Mouse (Mus musculus): ENCODE measurements around the gene Krt28.
A peak's percentile ranks its signal among the peaks of the same experiment; 100 is the strongest.

Gene Krt28

DNA sequence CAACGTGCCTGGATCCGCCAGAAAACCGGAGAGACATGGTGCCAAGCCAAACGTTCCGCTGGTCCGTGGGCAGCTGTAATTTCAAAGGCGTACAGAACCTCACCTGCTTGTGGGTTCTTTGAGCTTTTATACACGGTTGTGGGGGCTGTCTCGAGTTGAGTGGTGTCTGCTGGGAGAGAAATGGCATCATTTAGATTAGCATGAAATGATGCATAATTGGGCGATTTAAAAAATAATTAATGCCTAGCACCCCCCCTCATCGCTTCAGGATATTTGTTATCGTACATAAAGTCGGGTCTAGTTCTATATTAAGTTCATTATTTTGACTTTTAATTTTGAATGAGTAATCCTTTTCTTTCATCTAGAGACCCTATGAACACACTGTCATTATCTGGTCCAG, at the start of gene Krt28:
TSS of gene Krt28 (minus strand) at position 101 of the 400 bp plus-strand sequence.
- DNase-seq (ENCODE audit: low spot score): no peak

DNA sequence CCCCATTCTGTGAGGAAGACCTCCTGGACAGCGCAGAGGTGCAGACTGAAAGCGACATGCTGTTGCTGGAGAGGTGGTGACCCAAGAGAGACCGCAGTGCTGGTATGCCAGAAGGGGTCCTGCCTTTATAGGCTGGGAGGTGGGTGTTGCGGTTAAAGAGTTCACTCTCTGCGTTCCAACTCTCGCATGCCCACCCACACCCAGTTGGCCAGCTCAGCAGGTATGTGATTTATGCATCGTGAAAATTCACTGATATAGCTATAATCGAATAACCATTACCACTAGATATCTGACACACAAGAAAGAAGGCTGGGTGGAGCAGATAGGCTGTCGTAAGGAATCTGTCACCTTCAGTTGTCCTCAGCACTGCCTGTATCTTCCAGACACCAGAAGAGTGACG, 47.5 kb upstream of the Krt28 start, which contains the start of gene Krt12:
TSS of gene Krt12 (minus strand) at position 101 of the 400 bp plus-strand sequence.
- DNase-seq (ENCODE audit: low spot score): no peak

DNA sequence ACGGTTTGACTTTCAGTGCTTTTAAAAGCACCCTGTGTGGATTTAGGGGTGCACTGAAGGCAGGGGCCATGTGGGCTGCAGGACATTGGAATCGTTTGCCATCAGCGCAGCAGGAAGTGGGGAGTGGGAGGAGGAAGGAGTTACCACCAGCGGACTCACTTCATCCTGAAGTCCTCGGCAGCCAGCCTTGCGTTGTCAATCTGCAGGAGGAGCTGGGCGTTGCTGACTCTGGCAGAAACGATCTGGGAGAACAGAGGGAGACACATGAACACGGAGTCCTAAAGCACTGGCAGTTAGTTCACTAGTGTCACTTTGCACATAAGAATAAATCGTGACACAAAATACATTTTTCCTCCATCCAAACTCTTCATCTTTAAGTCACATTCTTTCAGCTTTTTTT, 45.9 kb upstream of the Krt28 start:
- DNase-seq (ENCODE audit: low spot score): no peak

DNA sequence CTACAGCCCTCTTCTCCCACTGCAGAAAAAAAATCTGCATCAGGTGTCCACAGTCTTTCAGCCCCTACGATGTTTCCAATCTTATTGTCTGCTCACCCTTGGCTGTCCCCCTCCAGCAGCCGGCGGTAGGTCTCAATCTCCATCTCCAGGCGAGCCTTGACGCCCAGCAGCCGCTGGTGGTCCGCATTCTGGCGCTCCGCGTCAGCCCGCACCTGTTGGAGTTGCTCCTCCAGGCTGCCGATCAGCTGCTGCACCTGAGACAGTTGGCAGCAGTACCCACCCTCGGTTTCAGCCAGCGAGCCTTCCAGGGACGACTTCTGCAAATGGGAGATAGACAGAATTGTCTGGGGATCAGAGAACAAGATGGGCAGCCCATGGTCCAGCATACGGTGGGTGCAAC, 43.1 kb upstream of the Krt28 start:
- DNase-seq (ENCODE audit: low spot score): no peak

DNA sequence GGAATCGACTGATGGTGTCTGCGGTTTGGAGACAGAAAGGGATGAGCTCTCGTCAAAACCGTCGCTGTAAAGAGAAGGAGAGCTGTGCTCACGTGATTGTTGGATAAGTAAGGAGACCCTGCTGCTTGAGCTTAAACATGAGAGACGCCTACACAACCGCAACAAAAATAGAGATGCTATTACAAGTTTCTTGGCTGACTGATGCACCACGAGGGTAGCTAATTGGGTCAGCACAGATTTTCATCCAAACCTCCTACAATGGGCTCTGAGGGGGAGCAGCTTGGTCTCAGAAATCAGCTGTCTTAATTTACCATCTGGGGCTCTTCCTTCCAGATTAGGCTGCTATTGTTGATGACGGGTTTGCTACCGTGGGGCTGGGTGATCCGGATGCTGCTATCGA, 42.2 kb upstream of the Krt28 start:
- DNase-seq (ENCODE audit: low spot score): no peak

DNA sequence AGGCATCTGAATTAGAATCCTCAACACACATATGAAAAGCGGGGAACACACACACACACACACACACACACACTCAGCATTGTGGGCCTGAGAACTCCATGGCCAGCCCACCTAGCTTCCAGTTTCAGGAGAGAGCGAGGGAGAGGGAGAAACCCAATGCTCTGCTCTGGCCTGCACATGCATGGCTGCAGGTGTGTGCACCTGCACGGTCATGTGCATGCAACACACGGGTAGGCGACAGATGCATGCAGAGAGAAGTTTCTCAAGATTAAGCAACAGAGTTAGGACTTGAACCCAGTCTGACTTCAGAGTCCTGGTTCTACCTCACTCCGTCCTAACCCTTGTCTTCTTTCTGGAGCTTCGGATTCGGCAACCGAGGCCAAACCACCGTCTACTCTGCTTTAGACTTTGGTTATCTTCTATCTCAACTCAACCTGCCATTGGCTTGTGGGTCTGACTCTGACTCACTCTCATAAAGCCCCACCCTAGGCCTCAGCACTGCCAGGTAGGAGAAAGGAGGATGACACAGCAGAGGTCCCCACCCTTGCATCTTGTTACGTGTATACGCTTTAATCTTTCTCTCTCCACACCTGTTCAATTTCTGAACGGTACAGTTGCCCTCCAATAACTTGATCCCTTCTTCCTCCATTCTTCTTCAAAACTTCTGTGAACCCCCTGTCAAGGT, 39.9 kb upstream of the Krt28 start:
- DNase-seq (ENCODE audit: low spot score): no peak

DNA sequence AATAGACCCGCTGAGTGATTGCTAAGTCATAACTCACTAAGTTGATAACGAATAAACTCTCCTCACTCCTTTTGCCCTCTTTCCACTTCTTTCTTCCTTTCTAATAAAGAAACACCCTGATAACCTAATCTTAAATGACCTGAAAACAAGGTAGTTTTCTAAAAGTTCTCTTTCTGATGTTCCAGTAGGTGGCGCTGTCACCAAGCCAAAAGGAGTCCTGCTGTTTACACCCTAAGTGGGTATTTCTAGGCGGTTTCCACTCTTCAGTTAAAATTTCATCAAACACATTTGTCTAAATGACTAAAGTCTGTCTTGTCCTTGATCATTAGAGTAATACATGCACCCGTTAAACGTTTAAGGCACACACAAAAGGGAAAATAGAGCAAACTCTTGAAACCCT, 38.5 kb upstream of the Krt28 start:
- no peak for DNase-seq (ENCODE audit: low spot score)

DNA sequence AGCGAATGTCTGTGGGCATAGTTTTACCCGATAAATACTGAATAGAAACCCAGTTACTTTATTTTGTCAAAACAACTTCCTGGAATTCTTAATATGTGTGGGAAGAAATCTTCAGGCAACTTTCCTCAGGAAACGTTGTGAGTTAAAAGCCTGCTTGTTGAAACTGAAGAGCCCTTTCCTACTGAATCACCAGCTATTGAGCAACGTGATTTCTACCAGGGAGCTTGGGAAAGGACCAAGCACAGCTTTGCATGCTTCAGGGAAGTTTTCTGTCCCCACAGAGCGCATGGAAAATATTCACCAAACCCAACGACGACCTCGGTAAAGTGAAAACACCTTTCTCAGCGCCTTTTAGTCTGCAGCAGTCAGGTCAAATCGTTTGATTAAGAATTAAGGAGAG, 31.5 kb upstream of the Krt28 start:
- DNase-seq (ENCODE audit: low spot score): no peak

DNA sequence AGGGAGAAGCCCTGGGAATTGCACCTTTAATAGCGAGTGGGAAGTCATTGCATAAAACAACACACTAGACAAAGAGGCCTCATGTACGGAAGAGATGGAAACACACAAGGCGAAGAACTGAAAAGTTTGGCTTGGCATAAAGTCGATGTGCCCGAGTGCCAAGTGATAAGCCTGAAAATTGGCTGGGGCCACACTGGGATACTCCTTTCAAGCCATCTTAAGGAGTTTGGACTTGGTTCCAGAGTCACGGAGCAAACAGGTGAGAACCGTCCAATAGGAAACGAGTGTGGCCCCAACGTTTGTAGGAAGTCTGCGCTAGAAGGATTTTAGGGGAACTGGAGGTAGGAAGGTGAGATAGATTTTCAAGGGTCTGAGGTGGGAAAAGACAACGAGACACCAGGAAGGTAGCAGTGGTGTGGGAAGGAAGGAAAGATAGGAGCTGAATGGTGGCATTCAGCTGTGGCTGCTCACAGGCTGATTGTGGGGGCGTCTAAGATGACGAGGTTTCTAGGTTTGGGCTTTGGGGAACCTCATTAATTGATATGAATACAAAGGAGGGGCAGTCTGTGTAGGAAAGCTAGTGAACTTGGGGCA, 25.4 kb upstream of the Krt28 start:
- no peak for DNase-seq (ENCODE audit: low spot score)

DNA sequence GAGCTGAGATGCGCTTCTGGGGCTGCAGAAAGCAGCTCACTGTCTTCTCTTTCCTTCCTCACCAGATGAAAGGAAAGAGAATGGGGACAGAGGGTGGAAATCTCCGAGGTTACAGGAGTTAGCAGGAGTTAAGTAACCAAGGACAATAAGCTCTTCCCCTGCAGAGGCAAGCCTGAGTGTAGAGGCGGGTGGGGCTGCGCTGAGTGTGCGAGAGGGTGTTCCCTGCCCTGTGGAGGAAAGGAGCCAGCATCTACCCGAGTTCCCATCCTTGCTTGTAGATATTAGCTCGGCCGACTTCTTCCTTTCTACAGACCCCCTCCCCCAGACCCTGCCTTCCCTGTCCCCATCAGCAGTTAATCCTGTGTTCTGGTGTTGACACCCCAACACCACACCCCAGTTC, 24.1 kb upstream of the Krt28 start:
- no peak for DNase-seq (ENCODE audit: low spot score)

DNA sequence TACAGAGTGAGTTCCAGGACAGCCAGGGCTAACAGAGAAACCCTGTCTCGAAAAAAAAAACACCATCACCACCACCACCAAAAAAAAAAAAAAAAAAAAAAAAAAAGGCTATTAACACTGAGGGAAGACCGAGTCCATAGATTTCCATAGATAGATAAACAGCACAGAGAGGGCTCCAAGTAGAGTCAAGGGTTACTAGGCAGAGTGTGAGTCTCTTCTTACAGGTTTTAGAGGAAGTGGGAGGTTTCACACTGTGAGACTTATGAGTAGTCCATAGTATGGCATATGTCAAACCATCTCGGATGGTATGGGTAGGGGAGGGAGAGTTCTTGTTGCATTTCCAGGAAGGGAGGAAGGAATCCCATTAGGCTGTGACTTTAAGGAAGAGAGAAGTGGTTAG, 23.4 kb upstream of the Krt28 start:
- DNase-seq (ENCODE audit: low spot score): no peak

DNA sequence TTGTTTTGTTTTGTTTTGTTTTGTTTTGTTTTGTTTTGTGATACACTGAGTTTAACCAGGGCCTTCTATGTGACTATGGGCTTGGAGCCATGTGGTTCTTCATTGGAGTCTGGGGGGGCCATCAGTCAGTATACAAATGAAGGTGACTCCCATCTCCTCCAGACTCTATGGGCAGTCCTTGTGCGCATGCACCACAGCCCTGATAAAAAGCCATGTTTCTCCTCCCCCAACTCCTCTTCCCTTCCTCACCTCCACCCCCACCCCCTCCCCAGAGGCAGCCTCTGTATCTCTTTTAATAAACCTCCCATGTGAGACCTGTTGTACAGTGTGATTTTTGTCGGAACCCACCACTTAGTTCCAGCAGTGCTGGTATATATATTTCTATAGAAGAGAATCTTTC, 22.0 kb upstream of the Krt28 start:
- DNase-seq (ENCODE audit: low spot score): no peak

DNA sequence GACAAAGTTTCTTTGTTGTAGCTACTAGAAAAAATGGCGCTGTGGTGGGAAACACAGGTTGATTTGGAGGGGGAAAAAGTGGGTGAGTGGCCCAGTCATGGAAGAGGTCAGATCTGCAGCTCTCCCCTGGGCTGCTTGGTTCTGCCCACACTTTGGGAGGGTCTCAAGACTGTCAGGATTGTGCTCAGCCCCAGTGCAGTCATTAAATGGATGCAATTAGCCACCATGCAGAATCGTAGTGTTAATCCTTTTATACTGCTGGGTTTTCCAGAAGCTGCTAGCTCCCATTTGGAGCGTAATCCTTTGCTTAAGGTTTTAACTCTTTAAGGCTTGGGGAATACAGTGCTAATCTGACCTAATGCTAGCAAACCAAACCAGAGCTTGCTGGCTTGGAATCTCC, 21.3 kb upstream of the Krt28 start:
- no peak for DNase-seq (ENCODE audit: low spot score)

DNA sequence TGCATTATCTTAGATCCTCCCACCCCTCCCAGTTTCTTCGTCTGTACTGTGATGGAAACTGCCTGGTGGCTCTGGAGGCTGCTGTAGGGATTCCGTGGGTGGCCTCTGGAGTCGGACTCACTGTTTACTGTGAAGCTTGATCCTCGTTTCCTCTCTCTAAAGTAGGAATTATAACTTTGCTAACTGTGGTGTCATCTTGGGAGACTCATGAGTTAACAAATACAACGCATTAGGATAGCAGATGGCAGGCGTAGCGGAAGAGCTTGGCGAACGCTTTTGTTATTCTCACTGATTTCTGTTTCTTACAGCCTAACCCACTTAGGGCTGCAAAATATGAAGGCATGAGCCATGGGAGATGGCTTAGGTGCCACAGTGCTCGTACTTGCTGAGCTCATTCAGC, 17.8 kb upstream of the Krt28 start:
- DNase-seq (ENCODE audit: low spot score): no peak

DNA sequence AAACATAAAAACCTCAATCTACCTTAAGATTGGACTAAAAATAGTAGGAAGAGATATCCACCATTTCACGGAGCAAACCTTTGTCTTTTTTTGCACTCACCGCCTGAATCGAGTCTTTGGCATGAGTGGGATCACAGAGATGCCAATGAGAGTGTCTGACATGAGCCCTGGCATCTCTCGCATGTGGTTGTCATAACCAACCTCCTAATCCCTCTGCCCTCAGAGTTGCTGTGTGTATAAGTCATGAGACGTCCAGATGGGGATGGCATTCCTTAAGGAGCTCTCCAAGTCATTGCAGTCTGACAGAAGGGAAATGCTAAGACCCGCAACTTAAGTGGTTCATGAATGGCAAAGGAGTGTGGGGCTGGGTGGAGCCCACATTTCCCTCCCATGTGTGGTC, 16.7 kb upstream of the Krt28 start:
- no peak for DNase-seq (ENCODE audit: low spot score)

DNA sequence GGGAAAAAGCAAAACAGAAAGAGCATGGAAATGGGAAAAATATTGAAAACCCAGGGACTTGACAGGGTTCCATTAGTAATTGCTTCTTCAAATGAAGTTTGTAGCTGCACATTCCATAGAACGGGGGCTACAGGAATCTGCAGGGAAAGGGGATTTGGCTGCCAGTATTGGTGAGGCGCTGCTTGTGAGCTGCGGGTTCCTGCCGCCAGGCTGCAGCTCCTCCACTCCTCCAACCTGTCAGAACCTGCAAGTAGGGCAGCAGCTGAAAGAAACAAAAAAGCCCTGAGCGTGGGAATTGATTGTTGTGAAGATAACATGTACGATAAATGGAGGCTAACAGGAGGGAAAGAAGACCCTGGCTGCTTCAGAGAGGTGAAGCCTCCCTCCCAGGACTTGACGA, 16.2 kb upstream of the Krt28 start:
- DNase-seq (ENCODE audit: low spot score): no peak

DNA sequence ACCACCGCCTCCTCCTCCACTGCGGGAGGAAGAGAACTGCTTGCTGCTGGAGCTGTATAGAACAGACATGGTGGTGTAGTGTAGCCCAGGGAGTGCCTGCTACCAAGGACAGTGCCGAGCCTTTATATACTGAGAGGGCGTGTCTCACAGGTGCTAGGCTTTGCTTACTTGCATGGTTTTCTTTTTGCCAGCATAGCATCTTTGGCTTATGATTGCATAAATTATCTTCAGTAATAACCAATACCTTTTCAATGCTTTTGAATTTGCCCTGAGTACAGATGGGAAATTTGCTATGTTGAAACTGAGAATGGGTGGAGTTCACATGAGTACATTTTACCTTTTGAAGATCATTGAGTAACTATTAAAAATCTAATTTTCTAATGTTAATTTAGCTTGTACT, 14.6 kb upstream of the Krt28 start, which contains the start of gene Krt10:
TSS of gene Krt10 (minus strand) at position 101 of the 400 bp plus-strand sequence.
- no peak for DNase-seq (ENCODE audit: low spot score)

DNA sequence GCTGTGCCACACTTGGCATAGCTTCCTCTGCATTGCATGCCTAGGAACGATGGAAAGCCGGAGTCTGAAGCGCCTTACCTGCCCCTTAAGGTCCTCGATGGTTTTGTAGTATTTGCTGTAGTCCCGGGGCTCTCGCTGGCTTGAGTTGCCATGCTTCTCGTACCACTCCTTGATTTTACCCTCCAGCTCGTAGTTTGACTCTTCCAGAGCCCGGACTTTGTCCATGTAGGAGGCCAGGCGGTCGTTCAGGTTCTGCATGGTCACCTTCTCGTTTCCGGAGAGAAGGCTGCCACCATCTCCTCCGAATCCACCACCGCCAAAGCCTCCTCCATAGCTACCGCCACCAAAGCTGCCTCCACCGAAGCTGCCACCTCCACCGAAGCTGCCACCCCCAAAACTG, 14.0 kb upstream of the Krt28 start:
- DNase-seq (ENCODE audit: low spot score): no peak

DNA sequence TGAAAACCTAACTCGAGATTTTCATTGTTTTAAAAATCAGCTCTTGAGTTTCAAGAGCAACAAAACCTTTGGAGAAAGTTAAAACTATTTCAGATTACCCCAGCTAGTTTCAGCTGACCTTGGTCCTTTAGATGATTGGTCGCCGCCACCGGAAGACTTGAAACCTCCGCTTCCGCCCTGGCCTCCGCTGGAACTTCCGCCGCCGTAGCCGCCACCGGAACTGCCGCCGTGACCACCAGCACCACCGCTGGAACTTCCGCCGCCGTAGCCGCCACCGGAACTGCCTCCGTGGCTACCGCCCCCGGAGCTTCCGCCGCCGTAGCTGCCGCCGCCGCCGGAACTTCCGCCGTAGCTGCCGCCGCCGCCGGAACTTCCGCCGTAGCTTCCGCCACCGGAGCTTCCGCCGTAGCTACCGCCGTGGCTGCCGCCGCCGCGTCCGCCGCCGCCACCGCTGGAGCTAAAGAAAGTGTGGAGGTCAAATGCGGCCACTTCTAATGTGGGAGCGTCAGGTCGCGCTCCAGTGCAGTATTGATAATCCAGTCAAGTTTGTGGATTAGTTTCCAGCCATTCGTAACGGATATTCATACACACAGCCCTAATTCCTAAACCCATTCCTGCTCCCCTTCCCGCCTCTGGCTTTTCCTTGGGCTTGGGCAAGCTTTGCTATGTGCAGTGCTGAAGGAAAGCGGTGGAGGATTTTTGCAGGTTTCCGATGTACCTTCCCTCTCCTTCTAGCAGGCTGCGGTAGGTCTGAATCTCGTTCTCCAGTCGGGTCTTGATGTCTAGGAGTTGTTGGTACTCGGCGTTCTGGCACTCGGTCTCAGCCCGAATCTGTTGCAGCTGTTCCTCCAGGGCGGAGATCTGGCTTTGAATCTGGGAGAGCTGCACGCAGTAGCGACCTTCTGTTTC, 11.4 kb upstream of the Krt28 start:
- peak; percentile 79 for DNase-seq (ENCODE audit: low spot score)

DNA sequence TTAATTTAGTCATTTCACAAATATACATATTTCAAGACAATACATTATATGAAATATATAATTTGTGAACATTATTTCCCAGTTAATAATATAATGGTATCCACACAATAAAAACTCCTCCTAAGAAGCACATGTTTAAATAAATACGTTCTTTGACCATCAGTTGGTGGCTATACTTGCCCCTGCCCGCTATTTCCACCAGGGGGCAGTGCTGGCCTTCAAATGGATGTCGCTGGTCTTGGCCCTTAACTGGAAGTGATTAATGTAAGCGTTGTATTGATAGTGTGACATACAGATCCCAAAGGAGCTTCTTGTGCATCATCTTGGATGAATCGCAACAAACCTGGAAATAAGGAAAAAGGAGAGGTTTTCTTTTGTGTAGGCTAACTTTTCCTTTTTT, 4.9 kb upstream of the Krt28 start:
- DNase-seq (ENCODE audit: low spot score): peak; percentile 70

DNA sequence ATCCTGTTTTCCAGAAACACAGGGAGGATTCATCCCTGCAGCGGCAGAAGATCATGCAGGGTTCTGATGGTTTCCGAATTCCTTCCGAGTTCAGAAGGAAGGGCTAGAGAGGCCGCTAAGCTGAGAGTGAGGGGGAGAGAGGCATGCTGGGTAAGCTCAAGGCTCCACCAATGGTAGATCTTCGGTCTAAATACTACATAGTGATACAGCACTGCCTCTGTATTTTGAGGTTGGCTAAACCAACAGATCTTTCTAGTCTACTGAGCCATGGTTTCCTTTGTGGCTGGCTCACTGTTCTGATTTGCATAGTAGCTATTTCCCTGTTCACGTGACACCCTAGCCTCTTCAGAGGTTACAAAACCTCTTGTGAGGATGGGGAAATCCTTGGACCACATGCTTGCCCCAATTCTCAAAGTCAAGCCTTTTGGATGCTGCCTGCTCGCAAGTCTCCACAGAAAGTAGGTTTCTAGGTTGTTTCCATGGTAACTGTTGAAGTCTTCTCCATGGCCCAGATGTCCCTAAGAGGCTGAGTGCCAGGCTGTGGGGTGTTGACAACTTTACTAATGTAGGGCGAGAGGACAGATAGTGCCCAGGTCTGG, 4.8 kb downstream of the Krt28 start:
- no peak for DNase-seq (ENCODE audit: low spot score)

DNA sequence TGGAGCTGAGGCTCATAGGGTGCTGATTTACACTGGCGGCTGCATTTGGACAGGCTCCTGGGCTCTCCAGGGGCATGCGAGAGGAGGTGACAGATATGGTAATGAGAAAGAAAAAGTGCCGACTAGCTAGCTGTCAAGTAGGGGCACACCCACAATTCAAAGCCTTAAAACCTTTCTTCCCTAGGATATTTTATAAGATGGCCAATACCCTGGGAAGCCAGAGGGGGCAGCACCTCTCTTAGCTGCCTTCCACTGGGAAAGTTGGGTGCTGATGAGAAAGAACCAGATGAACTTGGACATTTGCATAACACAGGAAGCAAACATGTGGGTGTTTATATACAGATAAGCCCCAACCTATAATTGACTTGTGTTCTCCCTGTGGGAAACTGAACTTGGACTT, 5.5 kb downstream of the Krt28 start:
- no peak for DNase-seq (ENCODE audit: low spot score)

DNA sequence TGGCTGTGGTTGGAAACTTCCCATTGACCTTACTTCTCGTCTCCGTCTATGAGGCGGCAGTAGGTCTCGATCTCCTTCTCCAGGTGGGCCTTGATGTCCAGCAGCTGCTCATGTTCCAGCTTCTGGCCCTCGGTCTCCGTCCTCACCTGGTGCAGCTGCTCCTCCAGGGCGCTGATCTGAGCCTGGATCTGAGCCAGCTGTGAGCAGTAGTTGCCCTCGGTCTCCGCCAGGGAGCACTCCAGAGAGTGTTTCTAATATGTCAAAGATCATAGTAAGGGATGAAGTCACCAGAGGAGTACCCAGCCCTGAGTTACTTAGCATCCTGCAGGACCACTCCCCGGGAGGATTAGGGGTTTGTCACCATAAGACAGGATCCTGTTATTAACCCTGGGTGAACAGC, 7.9 kb downstream of the Krt28 start:
- no peak for DNase-seq (ENCODE audit: low spot score)
